Mouse (Mus musculus) gastrocnemius, postnatal 4 days (tissue): Measurements from ENCODE around the gene H2-M10.4. TPM values are rescaled to one million over a fixed set of nuclear protein-coding genes. Genes with fewer than 3 reads are reported as not detected.
"Not testable (repeated sequence)": the region's sequence is repeated elsewhere in the genome, so short reads cannot be mapped to it uniquely, and the experiment has no call there.

Experiments used
- DNase-seq, 2 experiments: peaks; one replicate each; pipeline ENCODE4 v3.0.0; 2021 to 2022; ENCODE audit warnings: low spot score in 2 of 2, mixed read lengths in 2 of 2
- long read RNA-seq, 2 experiments: library from polyadenylated mRNA; stranded (forward); transcript quantifications; one replicate each; pipeline ENCODE4 v2.0.0; 2021
- total RNA-seq, 2 experiments: library from RNA; stranded (reverse); gene quantifications; 2 replicates each; pipeline ENCODE4 v1.2.3; 2021

The H2-M10.4 gene
- total RNA-seq = not detected
- long read RNA-seq, experiment 1 = 0 reads
- long read RNA-seq, experiment 2 = 0 reads

GRCm38 (mm10) chr17:36462234-36462633 is at the start of gene H2-M10.4:
Gene H2-M10.4 (minus strand): TSS chr17:36462334.
- no peak for DNase-seq

- DNase-seq = no peak
These were observed 41.8 kb upstream of the H2-M10.4 start for GRCm38 (mm10) chr17:36503910-36504309.

- no peak for DNase-seq
These were observed 38.3 kb upstream of the H2-M10.4 start for GRCm38 (mm10) chr17:36500435-36500834.

GRCm38 (mm10) chr17:36488181-36488580 is 26.0 kb upstream of the H2-M10.4 start:
- not testable (repeated sequence) for DNase-seq

GRCm38 (mm10) chr17:36486687-36487230 is 24.6 kb upstream of the H2-M10.4 start:
- no peak for DNase-seq

- no peak for DNase-seq
These were observed 21.7 kb upstream of the H2-M10.4 start for GRCm38 (mm10) chr17:36483865-36484264.

- no peak for DNase-seq
These were observed 5.9 kb downstream of the H2-M10.4 start for GRCm38 (mm10) chr17:36456260-36456659.

GRCm38 (mm10) chr17:36431411-36431810 is 30.7 kb downstream of the H2-M10.4 start:
- no peak for DNase-seq

- DNase-seq = no peak
These were observed 43.9 kb downstream of the H2-M10.4 start for GRCm38 (mm10) chr17:36418091-36418754.

GRCm38 (mm10) chr17:36417416-36417815 is 44.7 kb downstream of the H2-M10.4 start:
- no peak for DNase-seq

- no peak for DNase-seq
These were observed 46.7 kb downstream of the H2-M10.4 start for GRCm38 (mm10) chr17:36415407-36415806.

- DNase-seq = no peak
These were observed 47.8 kb downstream of the H2-M10.4 start for GRCm38 (mm10) chr17:36414361-36414760.

Other genes with a start within 250 kb of the H2-M10.4 start
- 10 to 100 TPM; 24.2 to 26.7 TPM for gene Rpp21, start 204.3 kb downstream of the H2-M10.4 start, total RNA-seq
- gene Trim39, start 190.1 kb downstream of the H2-M10.4 start, total RNA-seq = 1 to 10 TPM; 6.2 to 9.9 TPM
- gene H2-M10.2, start 175.8 kb downstream of the H2-M10.4 start, total RNA-seq = not detected
- not detected for gene H2-M10.1, start 136.2 kb downstream of the H2-M10.4 start, total RNA-seq
- not detected for gene H2-M10.3, start 93.9 kb downstream of the H2-M10.4 start, total RNA-seq
- gene H2-M11, start 84.7 kb upstream of the H2-M10.4 start, total RNA-seq = not detected
- gene H2-M9, start 180.3 kb upstream of the H2-M10.4 start, total RNA-seq = not detected
- not detected for gene H2-M1, start 209.9 kb upstream of the H2-M10.4 start, total RNA-seq